Comparison of ENCODE assay signal across 11 mouse cellular contexts in genomic region chr4:100011563-100011962, GRCm38 (mm10).
DNase-seq lines count a peak whose midpoint lies in the region; ATAC-seq and TF ChIP-seq lines count a peak whose summit lies in the region.
"Had no signal": no experiment of that assay in that cellular context is flagged by ENCODE, and none has a peak within 500 bp of the region (broad histone marks: within the 10 kb centered on the region; RNA-seq: fewer than 3 reads in every experiment).

No protein-coding gene starts in this region.

- H3K9me3 ChIP-seq in midbrain, embryonic 12.5 days: no peaks in the 10 kb centered on the region
- H3K9me3 ChIP-seq in midbrain, embryonic 15.5 days: no peaks in the 10 kb centered on the region
- no peaks in the 10 kb centered on the region for H3K9me3 ChIP-seq in kidney, embryonic 16.5 days (ENCODE audit: low read length)
- H3K9me3 ChIP-seq: embryonic facial prominence, embryonic 12.5 days; hindbrain, embryonic 12.5 days; liver, embryonic 13.5 days had no signal

- no peak overlapping the region for H3K9ac ChIP-seq in midbrain, embryonic 12.5 days (replicated peaks)
- H3K9ac ChIP-seq in midbrain, embryonic 15.5 days: no peak overlapping the region
- H3K9ac ChIP-seq in kidney, embryonic 16.5 days (replicated peaks; ENCODE audit: low read length): no peak overlapping the region
- H3K9ac ChIP-seq: embryonic facial prominence, embryonic 12.5 days; hindbrain, embryonic 12.5 days; liver, embryonic 13.5 days had no signal

- WGBS in midbrain, embryonic 12.5 days: 59% methylated on average over 3 of the region's 3 CpGs
- 28% methylated on average over 3 of the region's 3 CpGs for WGBS in midbrain, embryonic 15.5 days
- WGBS in kidney, embryonic 16.5 days: 50% methylated on average over 3 of the region's 3 CpGs

- intact Hi-C loops in gastrocnemius, adult 2 months (cut with DNase I): no loop called here

- no peaks in the 10 kb centered on the region for H3K36me3 ChIP-seq in midbrain, embryonic 12.5 days
- H3K36me3 ChIP-seq in midbrain, embryonic 15.5 days (replicated peaks): no peaks in the 10 kb centered on the region
- no peaks in the 10 kb centered on the region for H3K36me3 ChIP-seq in kidney, embryonic 16.5 days (ENCODE audit: insufficient read depth, low read length)
- H3K36me3 ChIP-seq: embryonic facial prominence, embryonic 12.5 days; hindbrain, embryonic 12.5 days; liver, embryonic 13.5 days had no signal

- peaks cover 8% of the 10 kb centered on the region for H3K4me1 ChIP-seq in midbrain, embryonic 12.5 days
- no peaks in the 10 kb centered on the region; the same call in 1 of the 2 replicates for H3K4me1 ChIP-seq in midbrain, embryonic 15.5 days
- peaks cover 12% of the 10 kb centered on the region for H3K4me1 ChIP-seq in kidney, embryonic 16.5 days (ENCODE audit: insufficient read depth, low read length)
- H3K4me1 ChIP-seq: liver, embryonic 13.5 days had no signal

- TF ChIP-seq CTCF in gastrocnemius, adult 2 months (IDR thresholded peaks at IDR 0.05): no peak

- peak; percentile 74 for DNase-seq in gastrocnemius, adult 2 months
- DNase-seq in gastrocnemius, postnatal 10 days: no peak
- DNase-seq in adrenal gland, postnatal 14 days: peak; percentile 81
- DNase-seq in adipocyte (ENCODE audit: low spot score): no peak
- DNase-seq in thymus, postnatal 4 days: no peak
- DNase-seq: liver, embryonic 13.5 days had no signal

- H3K4me2 ChIP-seq in midbrain, embryonic 12.5 days (replicated peaks): no peak overlapping the region
- no peak overlapping the region for H3K4me2 ChIP-seq in midbrain, embryonic 15.5 days
- H3K4me2 ChIP-seq in kidney, embryonic 16.5 days (replicated peaks; ENCODE audit: low read depth, low read length): no peak overlapping the region
- H3K4me2 ChIP-seq: embryonic facial prominence, embryonic 12.5 days; hindbrain, embryonic 12.5 days; liver, embryonic 13.5 days had no signal

- no peak overlapping the region for H3K4me3 ChIP-seq in gastrocnemius, adult 2 months
- no peak overlapping the region for H3K4me3 ChIP-seq in midbrain, embryonic 12.5 days
- H3K4me3 ChIP-seq in midbrain, embryonic 15.5 days: no peak overlapping the region
- H3K4me3 ChIP-seq in kidney, embryonic 16.5 days (ENCODE audit: low read length): no peak overlapping the region
- H3K4me3 ChIP-seq: embryonic facial prominence, embryonic 12.5 days; hindbrain, embryonic 12.5 days; liver, embryonic 13.5 days had no signal

- H3K27ac ChIP-seq in gastrocnemius, adult 2 months: no peak overlapping the region
- 0 out of 2 replicates have a peak overlapping the region, but pooled peaks have one; percentile 3 for H3K27ac ChIP-seq in midbrain, embryonic 12.5 days (replicated peaks)
- H3K27ac ChIP-seq in midbrain, embryonic 15.5 days: no peak overlapping the region
- no peak overlapping the region for H3K27ac ChIP-seq in kidney, embryonic 16.5 days (ENCODE audit: low read length)
- H3K27ac ChIP-seq: embryonic facial prominence, embryonic 12.5 days; hindbrain, embryonic 12.5 days; liver, embryonic 13.5 days had no signal

- H3K27me3 ChIP-seq in midbrain, embryonic 12.5 days: no peaks in the 10 kb centered on the region
- no peaks in the 10 kb centered on the region for H3K27me3 ChIP-seq in midbrain, embryonic 15.5 days (replicated peaks)
- no peaks in the 10 kb centered on the region for H3K27me3 ChIP-seq in kidney, embryonic 16.5 days (ENCODE audit: insufficient read depth, low read length)
- H3K27me3 ChIP-seq: embryonic facial prominence, embryonic 12.5 days; hindbrain, embryonic 12.5 days; liver, embryonic 13.5 days had no signal

- no peak; the same call in 1 of the 2 replicates for ATAC-seq in midbrain, embryonic 12.5 days (ENCODE audit: low FRiP score, low read depth)
- ATAC-seq in midbrain, embryonic 15.5 days (replicated peaks): no peak
- 0 out of 2 replicates have a peak, but pooled peaks have one; percentile 52 for ATAC-seq in kidney, embryonic 16.5 days (ENCODE audit: low FRiP score, low TSS enrichment)

Comparison
In these comparisons a context has a peak if more than half of its experiments do, and no peak if none do; other contexts are left out.
1. DNase-seq: peak in gastrocnemius, adult 2 months (single experiment) and adrenal gland, postnatal 14 days (single experiment); none in gastrocnemius, postnatal 10 days (single experiment), adipocyte (single experiment) and thymus, postnatal 4 days (single experiment).